Mouse (Mus musculus) embryonic facial prominence, embryonic 13.5 days (tissue): ENCODE measurements at regions not wholly inside any gene's neighbourhood (a gene's known extent, or its start where the extent isn't known, plus 50 kb on each side); places are given as distances from the start of the nearest gene placed in this dataset.
A peak's percentile ranks its signal among the peaks of the same experiment; 100 is the strongest.

ENCODE experiments used
- ATAC-seq: fragments of 200-750 bp; cut with Nextera tagmentation; 2 replicates; pipeline ENCODE4 v1.8.0; 2017; ENCODE audit warnings: low read depth; ENCODE audit not compliant: insufficient number of reproducible peaks, insufficient read depth, low FRiP score, low TSS enrichment
- H3K27ac ChIP-seq: fragments of 300-500 bp; sonication (generic); 2 replicates; pipeline ENCODE4 v1.5.1; 2015; ENCODE audit warnings: moderate library complexity, mild to moderate bottlenecking, inconsistent platforms
- H3K27me3 ChIP-seq: fragments of 300-500 bp; sonication (generic); 2 replicates; pipeline ENCODE4 v1.6.1; 2015; ENCODE audit warnings: mild to moderate bottlenecking, inconsistent platforms
- H3K36me3 ChIP-seq: fragments of 300-500 bp; sonication (generic); 2 replicates; pipeline ENCODE4 v1.6.1; 2015; ENCODE audit warnings: mild to moderate bottlenecking, inconsistent platforms
- H3K4me1 ChIP-seq: fragments of 300-500 bp; sonication (generic); 2 replicates; pipeline ENCODE4 v1.6.1; 2015; ENCODE audit warnings: inconsistent platforms
- H3K4me2 ChIP-seq: fragments of 300-500 bp; sonication (generic); 2 replicates; pipeline ENCODE4 v1.6.1; 2015; ENCODE audit warnings: moderate library complexity, mild to moderate bottlenecking, inconsistent platforms
- H3K4me3 ChIP-seq: fragments of 300-500 bp; sonication (generic); 2 replicates; pipeline ENCODE4 v1.5.1; 2015; ENCODE audit warnings: mild to moderate bottlenecking, inconsistent platforms
- H3K9ac ChIP-seq: fragments of 300-500 bp; sonication (generic); 2 replicates; pipeline ENCODE4 v1.6.1; 2015; ENCODE audit warnings: mild to moderate bottlenecking, inconsistent platforms
- H3K9me3 ChIP-seq: fragments of 300-500 bp; sonication (generic); 2 replicates; pipeline ENCODE4 v1.6.1; 2016; ENCODE audit warnings: inconsistent platforms
- WGBS: fragments of 180-500 bp; shearing (Covaris S2); methylation state at CpG from one replicate; pipeline ENCODE4 v1.1.7; 2015; ENCODE audit warnings: mixed read lengths; 5-methylcytosine and 5-hydroxymethylcytosine counted together

GRCm38 (mm10) chr10:8972789-8973551 is 87.1 kb upstream of the Sash1 start:
- H3K9me3 ChIP-seq, result no peaks in the 10 kb centered on the region
- no peaks in the 10 kb centered on the region for H3K27me3 ChIP-seq
- H3K4me2 ChIP-seq, result no peak overlapping the region
- H3K4me1 ChIP-seq, result peaks cover 38% of the 10 kb centered on the region
- no peaks in the 10 kb centered on the region for H3K36me3 ChIP-seq
- no peak overlapping the region for H3K27ac ChIP-seq
- H3K4me3 ChIP-seq, result no peak overlapping the region
- no peak for ATAC-seq
- 55% methylated on average over 8 of the region's 8 CpGs for whole genome bisulfite sequencing
- H3K9ac ChIP-seq, result no peak overlapping the region

DNA sequence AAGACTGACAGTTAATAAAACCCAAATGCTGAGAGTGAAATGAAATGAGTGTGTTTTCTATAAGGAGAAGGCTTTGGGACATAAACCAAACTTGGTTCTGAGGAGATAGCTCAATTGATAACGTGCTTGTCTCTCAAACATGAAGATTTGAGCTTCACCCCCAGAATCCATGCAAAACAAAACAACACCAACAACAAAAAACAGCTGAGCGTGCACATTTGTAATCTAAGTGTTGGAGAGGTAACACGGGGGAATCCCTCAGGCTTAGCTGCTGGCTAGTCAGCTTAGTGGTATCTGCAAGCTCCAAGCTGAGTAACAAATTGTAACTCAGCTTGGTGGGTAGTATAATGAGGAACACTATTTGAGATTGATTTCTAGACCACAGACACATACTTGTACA is 84.9 kb upstream of the Sash1 start:
- no peak overlapping the region for H3K4me3 ChIP-seq
- no peak overlapping the region for H3K27ac ChIP-seq
- H3K4me1 ChIP-seq, result peaks cover 43% of the 10 kb centered on the region
- no peak overlapping the region for H3K9ac ChIP-seq
- H3K27me3 ChIP-seq, result no peaks in the 10 kb centered on the region
- no peak for ATAC-seq
- H3K4me2 ChIP-seq, result no peak overlapping the region
- no peaks in the 10 kb centered on the region for H3K9me3 ChIP-seq
- H3K36me3 ChIP-seq, result no peaks in the 10 kb centered on the region
- 66% methylated on average over 3 of the region's 3 CpGs for WGBS

DNA sequence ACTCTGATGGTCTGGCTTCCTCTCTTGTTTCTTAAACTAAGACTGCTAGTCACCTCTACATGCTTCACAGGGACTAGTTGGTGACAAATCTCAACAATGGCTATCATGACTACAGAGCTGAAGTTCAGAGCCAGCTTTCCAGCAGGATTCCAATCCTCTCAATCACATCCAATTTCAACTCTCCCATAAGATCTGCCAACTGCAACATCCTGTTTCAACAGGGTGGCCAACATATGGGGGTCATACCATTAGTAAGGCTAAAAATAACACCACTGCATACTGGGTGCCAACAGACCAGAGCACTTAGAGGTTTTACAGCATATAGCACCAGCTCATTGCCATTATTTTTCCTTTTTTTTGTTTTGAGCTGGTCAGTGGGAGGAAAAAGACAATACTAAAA is 83.7 kb upstream of the Sash1 start:
- no peak overlapping the region for H3K9ac ChIP-seq
- no peak overlapping the region for H3K27ac ChIP-seq
- H3K4me3 ChIP-seq, result no peak overlapping the region
- H3K9me3 ChIP-seq, result no peaks in the 10 kb centered on the region
- no peak overlapping the region for H3K4me2 ChIP-seq
- ATAC-seq, result no peak
- H3K4me1 ChIP-seq, result peaks cover 43% of the 10 kb centered on the region
- H3K27me3 ChIP-seq, result no peaks in the 10 kb centered on the region
- no peaks in the 10 kb centered on the region for H3K36me3 ChIP-seq

GRCm38 (mm10) chr10:8969016-8969415 is 83.1 kb upstream of the Sash1 start:
- no peaks in the 10 kb centered on the region for H3K9me3 ChIP-seq
- peaks cover 43% of the 10 kb centered on the region for H3K4me1 ChIP-seq
- 75% methylated on average over 5 of the region's 5 CpGs for WGBS
- H3K4me2 ChIP-seq, result no peak overlapping the region
- ATAC-seq, result no peak
- no peaks in the 10 kb centered on the region for H3K27me3 ChIP-seq
- H3K9ac ChIP-seq, result no peak overlapping the region
- H3K4me3 ChIP-seq, result no peak overlapping the region
- H3K36me3 ChIP-seq, result no peaks in the 10 kb centered on the region
- no peak overlapping the region for H3K27ac ChIP-seq

GRCm38 (mm10) chr10:8968276-8968923 is 82.5 kb upstream of the Sash1 start:
- H3K9ac ChIP-seq, result no peak overlapping the region
- no peaks in the 10 kb centered on the region for H3K27me3 ChIP-seq
- H3K4me2 ChIP-seq, result no peak overlapping the region
- H3K36me3 ChIP-seq, result no peaks in the 10 kb centered on the region
- no peak overlapping the region for H3K4me3 ChIP-seq
- 0 out of 2 replicates have a peak, but pooled peaks have one; percentile 15 for ATAC-seq
- H3K4me1 ChIP-seq, result peaks cover 38% of the 10 kb centered on the region
- 37% methylated on average over 8 of the region's 8 CpGs for WGBS
- no peaks in the 10 kb centered on the region for H3K9me3 ChIP-seq
- no peak overlapping the region for H3K27ac ChIP-seq

DNA sequence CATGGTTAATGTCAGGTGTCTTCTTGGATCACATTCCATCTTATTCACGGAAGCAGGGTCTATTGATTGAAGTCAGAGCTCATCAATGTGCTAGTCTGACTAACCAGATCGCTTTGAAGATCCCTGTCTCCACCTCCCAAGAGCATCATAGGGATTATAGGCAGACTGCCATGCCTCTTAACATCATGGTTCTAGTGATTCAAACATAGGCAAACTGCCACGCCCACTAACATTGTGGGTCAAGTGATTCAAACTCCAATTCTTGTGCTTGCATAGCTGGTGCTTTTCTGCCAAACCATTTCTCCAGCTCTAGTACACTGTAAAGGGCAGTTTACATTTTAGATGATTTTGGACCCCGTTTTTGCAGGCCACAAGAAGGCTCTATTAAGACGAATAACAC is 77.1 kb upstream of the Sash1 start:
- Histone ChIP-seq H3K4me3 (no peak overlapping the region), H3K36me3 (no peaks in the 10 kb centered on the region), H3K4me1 (peaks cover 17% of the 10 kb centered on the region), H3K27ac (no peak overlapping the region), H3K4me2 (no peak overlapping the region), H3K9ac (no peak overlapping the region), H3K9me3 (no peaks in the 10 kb centered on the region), H3K27me3 (no peaks in the 10 kb centered on the region)
- WGBS, result 78% methylated on average over 5 of the region's 5 CpGs
- ATAC-seq, result no peak

GRCm38 (mm10) chr10:8960964-8961675 is 75.2 kb upstream of the Sash1 start:
- no peak for ATAC-seq
- Histone ChIP-seq H3K9ac (no peak overlapping the region), H3K4me1 (peaks cover 12% of the 10 kb centered on the region), H3K27ac (no peak overlapping the region), H3K27me3 (no peaks in the 10 kb centered on the region), H3K4me2 (no peak overlapping the region), H3K9me3 (no peaks in the 10 kb centered on the region), H3K36me3 (no peaks in the 10 kb centered on the region), H3K4me3 (no peak overlapping the region)
- WGBS, result 36% methylated on average over 10 of the region's 10 CpGs

DNA sequence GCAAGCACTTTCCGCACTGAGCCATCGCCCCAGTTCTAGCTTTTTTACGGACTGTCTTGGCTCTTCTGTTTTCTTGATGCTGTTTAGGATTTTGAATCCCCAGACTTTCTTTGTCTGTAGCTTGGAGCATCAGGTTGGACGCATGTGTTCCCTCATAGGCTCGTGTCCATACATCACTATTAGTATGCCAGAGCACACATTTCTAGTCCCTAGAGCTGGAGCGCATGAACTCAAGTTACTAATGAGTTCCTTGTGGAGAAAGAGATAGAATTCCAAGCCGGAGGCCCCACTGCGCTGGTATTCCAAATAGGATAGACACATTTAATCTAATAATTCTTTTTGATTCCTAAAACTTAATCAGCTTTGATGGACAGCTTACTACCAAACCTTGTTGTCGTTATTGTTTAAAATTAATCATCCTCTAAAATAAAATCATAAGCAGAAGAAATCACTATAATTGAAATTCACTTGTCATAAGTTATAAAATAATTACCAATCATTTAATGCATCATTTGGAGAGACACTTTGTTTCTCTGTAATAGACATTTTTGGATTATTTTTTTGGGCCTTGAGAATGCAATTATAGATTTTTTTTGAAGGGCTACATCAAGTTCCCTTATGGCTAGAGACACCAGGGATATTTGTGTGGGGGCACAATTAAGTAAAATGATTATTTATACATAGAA is 74.5 kb upstream of the Sash1 start:
- Histone ChIP-seq H3K4me3 (no peak overlapping the region), H3K27ac (peak overlapping the region; percentile 40), H3K9ac (no peak overlapping the region), H3K9me3 (no peaks in the 10 kb centered on the region), H3K4me2 (no peak overlapping the region), H3K36me3 (no peaks in the 10 kb centered on the region), H3K4me1 (peaks cover 19% of the 10 kb centered on the region), H3K27me3 (no peaks in the 10 kb centered on the region)
- WGBS, result 36% methylated on average over 9 of the region's 9 CpGs
- no peak for ATAC-seq

GRCm38 (mm10) chr10:8955499-8956211 is 69.8 kb upstream of the Sash1 start:
- Histone ChIP-seq H3K9me3 (no peaks in the 10 kb centered on the region), H3K36me3 (no peaks in the 10 kb centered on the region), H3K27me3 (0 out of 2 replicates have a peak, but pooled peaks cover 2% of the 10 kb centered on the region), H3K4me1 (peaks cover 16% of the 10 kb centered on the region), H3K27ac (no peak overlapping the region), H3K9ac (no peak overlapping the region), H3K4me2 (no peak overlapping the region), H3K4me3 (no peak overlapping the region)
- ATAC-seq, result no peak
- 50% methylated on average over 6 of the region's 6 CpGs for WGBS

DNA sequence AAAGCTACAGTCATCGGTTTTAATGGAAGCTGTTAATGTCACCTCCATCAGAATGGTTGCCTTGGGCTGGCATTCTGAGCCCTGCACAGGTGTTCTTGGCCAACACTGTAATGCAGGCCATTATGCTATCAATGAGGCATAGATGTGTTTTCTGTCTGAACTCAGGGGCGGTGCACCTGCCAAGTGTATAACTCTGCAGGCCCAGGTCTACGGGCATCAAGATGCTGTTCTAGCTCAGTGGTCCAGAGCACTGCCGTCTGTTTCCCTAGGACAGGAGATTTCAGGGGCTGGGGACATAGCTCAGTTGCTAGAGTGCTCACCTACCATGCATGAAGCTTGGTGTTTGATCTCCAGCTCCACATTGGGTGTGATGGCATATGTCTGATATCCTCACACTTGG is 68.1 kb upstream of the Sash1 start:
- no peak overlapping the region for H3K4me2 ChIP-seq
- no peak overlapping the region for H3K4me3 ChIP-seq
- WGBS, result 91% methylated on average over 4 of the region's 4 CpGs

GRCm38 (mm10) chr10:8952922-8953321 is 67.1 kb upstream of the Sash1 start:
- Histone ChIP-seq H3K4me3 (no peak overlapping the region), H3K9ac (no peak overlapping the region), H3K27me3 (0 out of 2 replicates have a peak, but pooled peaks cover 2% of the 10 kb centered on the region), H3K27ac (no peak overlapping the region), H3K4me2 (no peak overlapping the region), H3K4me1 (peaks cover 7% of the 10 kb centered on the region), H3K9me3 (no peaks in the 10 kb centered on the region), H3K36me3 (no peaks in the 10 kb centered on the region)
- ATAC-seq, result no peak
- WGBS, result 80% methylated on average over 5 of the region's 5 CpGs

More for the DNA sequence above, 68.1 kb upstream of the Sash1 start:
- H3K36me3 ChIP-seq, result no peaks in the 10 kb centered on the region
- 0 out of 2 replicates have a peak, but pooled peaks cover 2% of the 10 kb centered on the region for H3K27me3 ChIP-seq
- H3K4me1 ChIP-seq, result peaks cover 7% of the 10 kb centered on the region
- no peaks in the 10 kb centered on the region for H3K9me3 ChIP-seq
- ATAC-seq, result no peak
- H3K9ac ChIP-seq, result no peak overlapping the region
- H3K27ac ChIP-seq, result no peak overlapping the region
